Mouse (Mus musculus): ENCODE measurements around the gene Itga6. TPM values are rescaled to one million over a fixed set of nuclear protein-coding genes. Genes with fewer than 3 reads are reported as not detected.

The Itga6 gene
- polyA plus RNA-seq, 1 experiment from 2014 or later = 47.1 TPM

GRCm38 (mm10) chr2:71813371-71813770 lies 68.0 kb downstream of the Itga6 start:
- H3K9ac ChIP-seq = no peak overlapping the region
- H3K4me2 ChIP-seq = no peak overlapping the region
- H3K9me3 ChIP-seq = no peaks in the 10 kb centered on the region
- H3K4me1 ChIP-seq = peaks cover 40% of the 10 kb centered on the region
- no peak for ATAC-seq (ENCODE audit: low FRiP score)
- peaks cover 3% of the 10 kb centered on the region; the same call in 1 of the 2 replicates for H3K27me3 ChIP-seq
- H3K27ac ChIP-seq = no peak overlapping the region
- H3K36me3 ChIP-seq (replicated peaks) = no peaks in the 10 kb centered on the region
- H3K4me3 ChIP-seq (replicated peaks) = no peak overlapping the region
- WGBS = 81% methylated on average over 5 of the region's 8 CpGs

GRCm38 (mm10) chr2:71814016-71814415 lies 68.6 kb downstream of the Itga6 start:
- peaks cover 3% of the 10 kb centered on the region; the same call in 1 of the 2 replicates for H3K27me3 ChIP-seq
- 0 out of 2 replicates have a peak overlapping the region, but pooled peaks have one; percentile 25 for H3K27ac ChIP-seq
- H3K9ac ChIP-seq = no peak overlapping the region
- H3K4me2 ChIP-seq = no peak overlapping the region
- H3K9me3 ChIP-seq = no peaks in the 10 kb centered on the region
- ATAC-seq (ENCODE audit: low FRiP score) = no peak
- peaks cover 40% of the 10 kb centered on the region for H3K4me1 ChIP-seq
- WGBS = 45% methylated on average over 3 of the region's 3 CpGs
- no peak overlapping the region for H3K4me3 ChIP-seq (replicated peaks)
- H3K36me3 ChIP-seq (replicated peaks) = no peaks in the 10 kb centered on the region

GRCm38 (mm10) chr2:71815279-71815678 lies 69.9 kb downstream of the Itga6 start:
- Histone ChIP-seq H3K9me3 (no peaks in the 10 kb centered on the region), H3K4me3 (replicated peaks) (no peak overlapping the region), H3K27ac (0 out of 2 replicates have a peak overlapping the region, but pooled peaks have one; percentile 25), H3K4me2 (peak overlapping the region; percentile 13), H3K27me3 (peaks cover 3% of the 10 kb centered on the region; the same call in 1 of the 2 replicates), H3K9ac (no peak overlapping the region), H3K4me1 (peaks cover 40% of the 10 kb centered on the region), H3K36me3 (replicated peaks) (peaks cover 9% of the 10 kb centered on the region)
- 14% methylated on average over 5 of the region's 5 CpGs for WGBS
- no peak for ATAC-seq (ENCODE audit: low FRiP score)

- Histone ChIP-seq H3K9ac (no peak overlapping the region), H3K4me2 (no peak overlapping the region), H3K4me1 (peaks cover 37% of the 10 kb centered on the region), H3K36me3 (replicated peaks) (peaks cover 9% of the 10 kb centered on the region), H3K4me3 (replicated peaks) (no peak overlapping the region), H3K9me3 (no peaks in the 10 kb centered on the region), H3K27ac (no peak overlapping the region), H3K27me3 (peaks cover 3% of the 10 kb centered on the region; the same call in 1 of the 2 replicates)
- 32% methylated on average over 14 of the region's 14 CpGs for WGBS
- ATAC-seq (ENCODE audit: low FRiP score) = peak; percentile 34; the same call in 1 of the 2 replicates
These were observed 71.1 kb downstream of the Itga6 start for GRCm38 (mm10) chr2:71816391-71817041.

GRCm38 (mm10) chr2:71824146-71824545 lies 78.7 kb downstream of the Itga6 start:
- no peak overlapping the region for H3K27ac ChIP-seq
- no peak overlapping the region for H3K9ac ChIP-seq
- no peaks in the 10 kb centered on the region for H3K9me3 ChIP-seq
- WGBS = 80% methylated on average over 13 of the region's 13 CpGs
- H3K27me3 ChIP-seq = no peaks in the 10 kb centered on the region
- H3K36me3 ChIP-seq (replicated peaks) = peaks cover 26% of the 10 kb centered on the region
- 0 out of 2 replicates have a peak, but pooled peaks cover 4% of the 10 kb centered on the region for H3K4me1 ChIP-seq
- no peak for ATAC-seq (ENCODE audit: low FRiP score)
- no peak overlapping the region for H3K4me3 ChIP-seq (replicated peaks)
- no peak overlapping the region for H3K4me2 ChIP-seq

GRCm38 (mm10) chr2:71827711-71828110 lies 82.3 kb downstream of the Itga6 start:
- H3K4me1 ChIP-seq = 0 out of 2 replicates have a peak, but pooled peaks cover 4% of the 10 kb centered on the region
- no peak overlapping the region for H3K4me2 ChIP-seq
- no peak overlapping the region for H3K27ac ChIP-seq
- no peak for ATAC-seq (ENCODE audit: low FRiP score)
- H3K9ac ChIP-seq = no peak overlapping the region
- H3K4me3 ChIP-seq (replicated peaks) = no peak overlapping the region
- H3K36me3 ChIP-seq (replicated peaks) = peaks cover 13% of the 10 kb centered on the region; the same call in 1 of the 2 replicates
- no peaks in the 10 kb centered on the region for H3K9me3 ChIP-seq
- WGBS = 80% methylated on average over 13 of the region's 13 CpGs
- no peaks in the 10 kb centered on the region for H3K27me3 ChIP-seq

- peaks cover 10% of the 10 kb centered on the region; the same call in 1 of the 2 replicates for H3K36me3 ChIP-seq (replicated peaks)
- H3K4me2 ChIP-seq = no peak overlapping the region
- 52% methylated on average over 11 of the region's 11 CpGs for WGBS
- no peak overlapping the region for H3K27ac ChIP-seq
- H3K4me1 ChIP-seq = 0 out of 2 replicates have a peak, but pooled peaks cover 4% of the 10 kb centered on the region
- H3K9me3 ChIP-seq = no peaks in the 10 kb centered on the region
- H3K4me3 ChIP-seq (replicated peaks) = no peak overlapping the region
- H3K27me3 ChIP-seq = no peaks in the 10 kb centered on the region
- no peak overlapping the region for H3K9ac ChIP-seq
- no peak for ATAC-seq (ENCODE audit: low FRiP score)
These were observed 83.5 kb downstream of the Itga6 start for GRCm38 (mm10) chr2:71828928-71829327.

- Histone ChIP-seq H3K4me3 (replicated peaks) (no peak overlapping the region), H3K4me2 (no peak overlapping the region), H3K9ac (no peak overlapping the region), H3K9me3 (no peaks in the 10 kb centered on the region), H3K36me3 (replicated peaks) (peaks cover 17% of the 10 kb centered on the region; the same call in 1 of the 2 replicates), H3K27ac (no peak overlapping the region), H3K4me1 (0 out of 2 replicates have a peak, but pooled peaks cover 4% of the 10 kb centered on the region), H3K27me3 (no peaks in the 10 kb centered on the region)
- no peak for ATAC-seq (ENCODE audit: low FRiP score)
- WGBS = 90% methylated on average over 6 of the region's 6 CpGs
These were observed 88.2 kb downstream of the Itga6 start for GRCm38 (mm10) chr2:71833626-71834025.

- H3K4me1 ChIP-seq = no peaks in the 10 kb centered on the region
- no peaks in the 10 kb centered on the region for H3K27me3 ChIP-seq
- no peaks in the 10 kb centered on the region for H3K9me3 ChIP-seq
- H3K9ac ChIP-seq = no peak overlapping the region
- peaks cover 20% of the 10 kb centered on the region; the same call in 1 of the 2 replicates for H3K36me3 ChIP-seq (replicated peaks)
- no peak overlapping the region for H3K27ac ChIP-seq
- H3K4me3 ChIP-seq (replicated peaks) = no peak overlapping the region
- no peak for ATAC-seq (ENCODE audit: low FRiP score)
- WGBS = 84% methylated on average over 7 of the region's 7 CpGs
- no peak overlapping the region for H3K4me2 ChIP-seq
These were observed 89.0 kb downstream of the Itga6 start for GRCm38 (mm10) chr2:71834371-71834770.

- Histone ChIP-seq H3K4me3 (replicated peaks) (no peak overlapping the region), H3K27me3 (no peaks in the 10 kb centered on the region), H3K9me3 (no peaks in the 10 kb centered on the region), H3K27ac (no peak overlapping the region), H3K4me2 (no peak overlapping the region), H3K4me1 (no peaks in the 10 kb centered on the region), H3K36me3 (replicated peaks) (peaks cover 30% of the 10 kb centered on the region), H3K9ac (no peak overlapping the region)
- WGBS = 92% methylated on average over 8 of the region's 8 CpGs
- no peak for ATAC-seq (ENCODE audit: low FRiP score)
These were observed 90.1 kb downstream of the Itga6 start for GRCm38 (mm10) chr2:71835556-71835955.

- Histone ChIP-seq H3K9me3 (no peaks in the 10 kb centered on the region), H3K4me2 (no peak overlapping the region), H3K4me1 (no peaks in the 10 kb centered on the region), H3K27me3 (no peaks in the 10 kb centered on the region), H3K27ac (no peak overlapping the region), H3K4me3 (replicated peaks) (no peak overlapping the region), H3K36me3 (replicated peaks) (peaks cover 37% of the 10 kb centered on the region), H3K9ac (no peak overlapping the region)
- WGBS = 93% methylated on average over 4 of the region's 4 CpGs
- no peak for ATAC-seq (ENCODE audit: low FRiP score)
These were observed 90.8 kb downstream of the Itga6 start for GRCm38 (mm10) chr2:71836232-71836631.

- Histone ChIP-seq H3K27ac (no peak overlapping the region), H3K4me2 (no peak overlapping the region), H3K36me3 (replicated peaks) (peaks cover 40% of the 10 kb centered on the region), H3K9ac (no peak overlapping the region), H3K9me3 (no peaks in the 10 kb centered on the region), H3K4me1 (no peaks in the 10 kb centered on the region), H3K4me3 (replicated peaks) (no peak overlapping the region), H3K27me3 (no peaks in the 10 kb centered on the region)
- WGBS = 63% methylated on average over 4 of the region's 4 CpGs
- no peak for ATAC-seq (ENCODE audit: low FRiP score)
These were observed 91.8 kb downstream of the Itga6 start for GRCm38 (mm10) chr2:71837261-71837660.

- Histone ChIP-seq H3K4me3 (replicated peaks) (no peak overlapping the region), H3K27me3 (no peaks in the 10 kb centered on the region), H3K36me3 (replicated peaks) (peaks cover 45% of the 10 kb centered on the region), H3K9me3 (no peaks in the 10 kb centered on the region), H3K4me1 (no peaks in the 10 kb centered on the region), H3K4me2 (no peak overlapping the region), H3K9ac (no peak overlapping the region), H3K27ac (no peak overlapping the region)
- WGBS = 47% methylated on average over 6 of the region's 6 CpGs
- ATAC-seq (ENCODE audit: low FRiP score) = no peak
These were observed 92.4 kb downstream of the Itga6 start for GRCm38 (mm10) chr2:71837791-71838190.
